Mouse (Mus musculus) frontal cortex, adult (tissue): ENCODE data around the gene Wnt9a.
A peak's percentile ranks its signal among the peaks of the same experiment; 100 is the strongest.
"Not testable (repeated sequence)": the region's sequence is repeated elsewhere in the genome, so short reads cannot be mapped to it uniquely, and the experiment has no call there.

Source experiments
- ATAC-seq: cut with Nextera tagmentation; 2 replicates; pipeline ENCODE4 v1.9.2; 2017; ENCODE audit warnings: mild to moderate bottlenecking, moderate library complexity, mixed read lengths; ENCODE audit not compliant: low TSS enrichment

The Wnt9a gene

GRCm38 (mm10) chr11:59335150-59335549, 28.4 kb downstream of the Wnt9a start:
- ATAC-seq = no peak

- no peak for ATAC-seq
Measured at GRCm38 (mm10) chr11:59335942-59336341, 29.2 kb downstream of the Wnt9a start.

DNA sequence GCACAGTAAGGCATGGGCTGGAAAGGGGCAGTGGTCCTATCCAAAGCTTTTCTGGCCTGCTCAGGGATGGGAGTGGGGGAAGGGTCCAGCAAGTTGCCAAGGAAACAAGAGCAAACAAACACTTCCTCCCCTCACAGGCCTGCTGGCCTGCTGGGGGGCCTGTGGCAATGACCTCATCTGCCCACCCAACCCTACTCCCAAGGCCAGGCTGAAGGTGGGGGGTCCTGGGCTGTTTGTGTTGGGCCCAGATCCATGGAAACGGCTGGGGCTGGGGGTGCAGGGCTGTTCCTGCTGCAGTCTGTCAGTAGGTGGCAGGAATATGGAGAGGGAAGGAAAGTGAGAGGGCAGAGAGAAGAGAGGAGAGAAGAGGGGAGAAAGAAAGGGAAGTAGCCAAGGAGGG, 29.7 kb downstream of the Wnt9a start:
- no peak for ATAC-seq

GRCm38 (mm10) chr11:59337955-59338735, 31.4 kb downstream of the Wnt9a start:
- no peak for ATAC-seq

GRCm38 (mm10) chr11:59338736-59339120, 32.0 kb downstream of the Wnt9a start:
- ATAC-seq = peak; percentile 68

DNA sequence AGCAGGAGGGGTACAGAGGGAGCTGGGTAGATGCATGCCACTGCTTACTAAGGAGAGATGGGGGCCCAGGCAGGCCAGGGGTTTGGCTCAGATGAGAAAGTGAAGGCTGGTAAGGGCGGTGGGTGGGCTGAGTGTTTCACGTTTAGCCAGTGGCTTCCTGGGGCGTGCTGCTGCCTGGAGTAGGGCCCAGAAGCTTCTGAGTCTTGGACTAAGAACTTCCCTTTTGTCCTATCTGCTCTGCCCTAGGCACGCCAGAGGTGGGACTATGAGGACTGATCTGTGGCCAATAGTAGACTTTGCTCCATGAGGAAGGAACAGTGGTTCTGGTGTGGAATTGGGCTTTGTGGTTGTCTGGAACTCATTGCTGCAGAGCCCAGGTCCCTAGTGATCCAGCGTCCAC, 36.2 kb downstream of the Wnt9a start:
- ATAC-seq = no peak

GRCm38 (mm10) chr11:59346166-59346910, 39.6 kb downstream of the Wnt9a start:
- ATAC-seq = peak; percentile 30; the same call in 1 of the 2 replicates

DNA sequence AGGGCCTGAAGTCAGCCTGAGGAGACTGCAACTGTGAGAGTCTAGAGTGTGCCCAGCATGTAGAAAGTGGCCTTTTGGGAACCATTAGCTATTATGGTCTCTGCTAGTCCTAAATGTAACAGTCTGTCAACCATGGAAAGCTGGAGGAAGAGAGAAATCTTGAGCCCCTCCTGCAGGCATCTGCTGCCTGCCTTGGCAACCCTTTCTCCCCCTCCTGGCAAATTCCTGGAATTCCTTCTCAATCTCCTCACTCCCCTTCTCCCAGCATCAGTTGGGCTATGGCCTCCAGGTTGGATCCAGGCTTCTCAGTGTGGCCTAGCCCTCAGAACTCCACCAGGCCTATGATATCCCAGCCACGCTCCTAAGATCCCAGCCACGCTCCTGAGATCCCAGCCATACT, 43.6 kb downstream of the Wnt9a start:
- no peak for ATAC-seq

DNA sequence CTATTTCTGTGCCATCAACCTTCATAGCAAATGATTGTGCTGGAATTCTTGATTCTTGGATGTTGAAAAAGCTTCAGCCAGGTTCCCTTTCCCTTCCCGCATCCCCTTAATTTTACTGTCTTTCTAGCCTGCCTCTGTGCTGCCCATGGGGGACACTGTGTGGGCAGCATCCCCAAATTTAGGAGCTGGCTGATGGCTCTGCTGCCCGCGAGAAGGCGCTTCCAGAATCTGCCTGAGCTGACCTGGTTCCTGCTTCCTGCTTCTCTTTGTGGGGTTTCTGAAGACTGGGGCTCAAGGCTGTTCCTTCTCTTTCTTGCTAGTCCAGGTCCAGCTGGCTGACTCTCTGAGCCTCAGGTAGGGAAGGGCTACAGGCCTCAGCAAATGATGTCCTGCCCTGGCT, 48.1 kb downstream of the Wnt9a start:
- peak; percentile 90 for ATAC-seq

DNA sequence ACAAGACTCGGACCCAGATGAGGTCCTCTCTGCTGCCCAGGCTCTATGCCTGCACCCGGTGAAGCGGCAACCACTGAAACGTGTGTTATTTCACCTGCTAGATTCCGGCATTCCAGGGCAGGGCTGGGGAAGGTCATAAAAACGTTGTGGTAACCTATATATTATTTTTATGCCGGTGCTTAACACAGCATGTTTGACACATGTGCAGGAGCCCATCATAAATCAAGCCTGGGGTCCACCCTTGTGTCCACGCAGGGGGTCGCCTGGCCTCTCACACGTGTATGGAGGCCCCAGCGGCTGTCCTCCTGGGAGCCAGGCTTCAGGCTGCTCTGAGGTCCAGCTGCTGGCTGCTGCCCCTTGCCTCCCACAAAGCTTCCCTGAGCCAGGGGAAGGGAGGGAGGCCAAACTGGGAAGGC, 50.2 kb downstream of the Wnt9a start:
- no peak for ATAC-seq

DNA sequence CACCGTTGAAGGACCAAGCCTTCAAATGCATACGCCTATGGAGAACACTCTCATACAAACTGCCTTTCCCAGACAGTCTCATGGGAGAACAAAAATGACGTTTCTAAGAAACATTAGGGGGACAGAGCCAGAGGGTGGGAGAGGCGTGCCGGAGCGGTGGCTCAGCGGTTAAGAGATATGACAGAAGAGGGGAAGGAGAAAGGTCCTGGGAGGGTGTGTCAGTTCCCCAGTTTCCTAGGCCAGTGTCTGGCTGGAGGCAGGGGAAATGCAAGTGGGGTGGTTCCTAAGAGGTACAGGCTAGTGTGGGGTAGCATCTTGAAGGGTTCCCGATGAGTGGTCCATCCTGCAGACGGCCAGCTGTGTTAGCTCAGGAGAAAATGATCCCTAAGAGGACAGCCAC, 54.6 kb downstream of the Wnt9a start:
- no peak for ATAC-seq

- ATAC-seq = no peak
Measured at GRCm38 (mm10) chr11:59364007-59364406, 57.3 kb downstream of the Wnt9a start.

DNA sequence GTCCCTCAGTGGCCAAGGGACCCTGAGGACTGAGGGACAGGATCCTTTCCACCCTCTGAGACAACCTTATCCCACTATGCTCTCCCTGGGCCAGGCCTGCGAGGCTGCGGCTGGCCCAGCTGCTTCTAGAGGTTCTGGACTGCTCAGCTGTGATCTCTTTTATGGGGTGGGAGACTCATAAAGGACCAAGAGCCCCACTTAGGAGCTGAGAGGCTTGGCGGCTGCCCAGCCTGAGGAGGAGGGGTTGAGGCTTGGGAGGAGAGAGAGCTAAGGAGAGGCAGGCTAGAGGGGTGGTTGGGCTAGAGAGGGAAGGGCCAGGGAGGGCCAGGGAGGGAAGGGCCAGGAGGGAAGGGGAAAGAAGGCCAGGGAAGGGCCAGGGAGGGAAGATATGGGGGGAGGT, 57.7 kb downstream of the Wnt9a start:
- no peak for ATAC-seq

- no peak for ATAC-seq
Measured at GRCm38 (mm10) chr11:59366031-59366430, 59.3 kb downstream of the Wnt9a start.

DNA sequence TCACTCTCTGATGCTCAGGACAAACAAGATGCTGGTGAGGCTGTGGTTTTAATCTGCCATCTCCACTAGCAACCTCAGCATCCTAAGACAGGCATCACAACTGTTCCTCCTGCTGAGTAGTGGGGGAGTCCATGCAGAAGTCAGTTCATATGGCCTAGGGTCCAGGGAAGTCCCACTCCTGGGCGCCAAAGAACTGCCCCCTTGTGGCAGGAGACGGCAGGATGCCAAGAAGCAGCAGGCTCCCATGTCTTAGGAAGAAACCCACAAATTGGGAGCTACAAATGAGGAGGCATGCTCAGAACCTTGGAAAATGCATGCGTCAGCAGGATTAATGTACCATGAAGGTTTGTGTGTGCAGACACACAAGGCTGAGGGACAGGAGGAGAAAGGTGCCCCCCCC, 59.9 kb downstream of the Wnt9a start:
- no peak for ATAC-seq

DNA sequence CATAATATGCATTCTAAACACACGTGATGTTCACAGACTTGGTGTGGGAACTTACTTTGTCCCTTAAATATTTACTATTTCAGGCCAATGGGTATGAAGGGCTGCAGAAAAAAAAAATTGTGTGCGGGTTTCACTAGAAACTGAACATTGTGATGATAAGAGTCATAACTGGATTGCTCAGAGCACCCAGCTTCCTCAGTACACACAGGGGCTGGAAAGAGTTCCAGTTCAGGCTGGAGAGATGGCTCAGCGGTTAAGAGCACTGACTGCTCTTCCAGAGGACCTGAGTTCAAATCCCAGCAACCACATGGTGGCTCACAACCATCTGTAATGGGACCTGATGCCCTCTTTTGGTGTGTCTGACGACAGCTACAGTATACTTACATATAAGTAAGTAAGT, 61.2 kb downstream of the Wnt9a start:
- not testable (repeated sequence) for ATAC-seq

DNA sequence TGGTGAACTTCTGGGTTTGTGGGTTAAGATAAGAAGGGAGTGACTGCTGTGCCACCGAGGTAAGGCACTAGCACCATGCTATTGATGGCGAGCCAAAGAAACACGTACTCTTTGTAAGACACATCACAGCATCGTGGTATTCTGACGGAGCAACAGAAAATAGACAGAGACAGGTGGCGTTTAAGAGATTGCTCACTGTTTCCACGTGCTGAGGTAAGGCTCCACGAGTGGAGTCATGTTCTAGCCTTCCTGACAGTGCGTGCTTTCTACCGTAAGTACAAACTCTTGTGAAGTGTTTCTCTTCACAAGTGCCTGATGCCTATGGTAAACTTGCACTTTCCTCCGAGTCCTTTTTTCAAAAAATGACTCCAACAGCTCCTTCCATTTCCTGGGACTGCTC, 63.1 kb downstream of the Wnt9a start:
- no peak for ATAC-seq

GRCm38 (mm10) chr11:59375475-59375874, 68.7 kb downstream of the Wnt9a start, which contains the start of gene Prss38:
Gene Prss38, minus strand, starts transcription at chr11:59375657.
- no peak for ATAC-seq

- no peak for ATAC-seq
Measured at GRCm38 (mm10) chr11:59377999-59378398, 71.3 kb downstream of the Wnt9a start.

- ATAC-seq = no peak
Measured at GRCm38 (mm10) chr11:59379547-59379946, 72.8 kb downstream of the Wnt9a start.
